Mouse (Mus musculus) retina, embryonic 14.5 days (tissue): ENCODE data around the gene Gpat2.

ENCODE experiments used
- DNase-seq: peaks from one replicate; pipeline ENCODE4 v3.0.0-alpha.2; 2015; ENCODE audit warnings: low spot score

Gene Gpat2

DNA sequence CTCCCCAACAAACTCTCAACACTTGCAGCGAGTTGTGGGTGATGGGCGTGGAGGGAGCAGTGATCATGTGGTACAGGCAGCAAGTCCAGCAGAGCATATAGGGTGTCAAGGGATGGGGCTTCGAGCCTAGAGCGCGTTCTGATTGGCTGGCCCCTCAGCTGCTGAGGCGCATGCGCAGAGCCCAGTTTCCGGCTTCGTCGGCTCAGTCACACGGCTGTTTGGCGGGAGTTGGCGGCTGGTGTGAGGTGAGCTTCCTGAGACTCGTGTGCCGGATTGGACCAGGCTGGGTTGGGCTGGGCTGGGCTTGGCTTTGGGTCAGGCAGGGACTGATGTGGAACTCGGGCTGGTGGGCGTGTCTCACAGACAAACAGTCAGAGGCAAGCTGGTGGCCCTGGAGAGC, at the start of gene Gpat2:
Gene Gpat2 (plus strand): TSS at position 223 of the 400 bp plus-strand sequence.
- DNase-seq, result no peak

DNA sequence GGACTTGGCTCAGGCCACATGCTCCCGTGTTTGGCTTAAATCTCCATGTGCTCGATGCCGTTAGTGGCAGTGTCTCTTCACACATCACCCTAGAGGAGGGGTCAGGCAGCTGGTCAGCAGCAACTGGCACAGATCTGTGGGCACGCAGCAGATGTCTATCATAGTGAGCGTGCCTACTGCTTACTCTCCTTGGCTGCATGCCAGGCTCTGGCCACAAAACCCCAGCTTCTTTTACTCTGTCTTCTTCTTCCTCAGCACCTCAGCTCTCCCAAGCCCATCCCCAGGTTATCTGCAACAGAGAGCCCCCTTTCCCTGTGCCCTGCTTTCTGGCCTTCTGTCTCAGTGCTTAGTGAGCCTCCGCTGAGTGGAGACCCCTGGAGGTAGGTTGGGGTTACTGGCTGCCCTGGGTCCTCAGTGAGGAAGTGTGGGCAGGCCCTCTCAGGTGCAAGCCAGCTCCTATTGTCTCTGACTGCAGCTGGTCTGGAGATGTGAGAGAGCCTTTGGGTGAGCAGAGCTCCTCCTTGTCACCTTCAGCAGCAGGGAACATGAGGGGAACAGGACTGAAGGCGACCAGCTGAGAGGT, 49.1 kb upstream of the Gpat2 start:
- DNase-seq, result peak; percentile 53

- no peak for DNase-seq
These were observed 48.5 kb upstream of the Gpat2 start for GRCm38 (mm10) chr2:127376423-127377051.

- DNase-seq, result peak; percentile 34
These were observed 46.9 kb upstream of the Gpat2 start for GRCm38 (mm10) chr2:127377942-127378610.

DNA sequence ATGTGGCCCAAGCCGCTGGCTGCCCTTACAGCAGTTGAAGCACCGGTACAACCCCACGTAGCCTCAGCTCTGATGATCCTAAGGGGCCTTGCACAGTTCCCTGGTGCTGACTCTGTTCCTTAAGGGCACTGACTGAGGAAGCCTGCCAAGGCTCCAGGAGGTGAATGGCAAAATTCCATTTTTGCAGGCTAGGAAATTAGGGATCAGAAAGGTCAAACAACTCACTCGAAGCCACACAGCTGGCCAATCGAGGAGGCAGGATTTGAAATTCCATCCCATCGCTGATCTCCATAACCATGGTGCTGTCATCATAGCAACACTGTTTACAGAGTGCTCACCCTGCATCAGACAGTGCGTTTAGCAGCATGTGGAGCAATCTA, 46.4 kb upstream of the Gpat2 start:
- DNase-seq, result no peak

DNA sequence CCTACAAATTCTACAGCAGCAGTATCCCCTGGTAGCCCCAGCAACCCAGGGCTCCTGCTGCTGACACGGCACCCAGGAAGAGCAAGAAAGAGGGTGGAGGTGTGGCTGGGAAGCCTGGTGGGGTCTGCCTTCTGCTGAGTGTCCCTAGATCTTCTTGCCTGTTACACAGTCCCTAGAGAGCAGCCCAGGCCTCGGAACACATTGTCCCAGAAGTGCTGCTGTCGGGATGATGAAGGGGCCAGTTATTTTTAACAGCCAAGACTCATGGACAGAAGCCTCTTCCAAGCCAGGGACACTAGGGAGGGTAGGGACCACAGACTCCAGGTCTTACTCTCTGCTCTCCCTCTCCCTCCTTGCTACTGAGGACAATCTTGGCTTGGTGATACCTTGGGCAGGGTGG, 45.7 kb upstream of the Gpat2 start:
- no peak for DNase-seq

DNA sequence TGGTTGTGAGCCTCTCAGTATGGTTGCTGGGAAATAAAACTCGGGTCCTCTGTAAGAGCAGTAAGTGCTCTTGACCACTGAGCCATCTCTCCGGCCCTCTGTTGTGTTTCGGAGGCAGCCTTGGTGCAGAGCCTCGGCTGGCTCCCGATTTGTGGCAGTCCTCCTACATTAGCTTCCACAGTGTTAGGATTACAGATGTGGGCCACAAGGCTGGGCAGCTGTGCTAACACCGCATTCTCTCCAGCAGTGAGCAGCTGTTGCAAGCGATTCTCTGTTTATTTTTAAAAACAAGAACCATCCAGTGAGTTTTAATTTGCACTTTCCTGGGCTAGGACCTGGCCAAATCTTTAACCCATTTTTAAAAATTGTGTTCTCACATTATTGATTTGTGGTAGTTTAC, 41.1 kb upstream of the Gpat2 start:
- no peak for DNase-seq

DNA sequence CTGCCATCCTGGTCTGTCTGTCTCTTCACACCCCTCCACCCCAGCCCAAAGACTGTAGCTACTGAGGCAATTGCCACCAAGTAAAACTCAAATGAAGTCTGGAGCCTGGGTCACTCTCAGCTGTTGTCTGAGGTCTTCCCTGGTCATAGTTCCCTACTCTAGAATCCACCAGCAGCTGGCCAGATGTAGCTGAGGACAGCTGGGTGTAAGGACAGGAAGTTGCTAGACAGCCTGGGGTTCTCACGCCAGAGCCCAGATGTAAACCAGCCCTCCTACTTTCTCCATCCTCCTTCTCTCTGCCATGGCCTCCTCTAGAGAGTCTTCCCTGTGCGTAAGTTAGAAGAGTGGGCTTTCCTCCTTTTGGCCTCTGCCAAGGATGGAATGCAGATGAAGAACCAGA, 37.5 kb upstream of the Gpat2 start:
- no peak for DNase-seq

DNA sequence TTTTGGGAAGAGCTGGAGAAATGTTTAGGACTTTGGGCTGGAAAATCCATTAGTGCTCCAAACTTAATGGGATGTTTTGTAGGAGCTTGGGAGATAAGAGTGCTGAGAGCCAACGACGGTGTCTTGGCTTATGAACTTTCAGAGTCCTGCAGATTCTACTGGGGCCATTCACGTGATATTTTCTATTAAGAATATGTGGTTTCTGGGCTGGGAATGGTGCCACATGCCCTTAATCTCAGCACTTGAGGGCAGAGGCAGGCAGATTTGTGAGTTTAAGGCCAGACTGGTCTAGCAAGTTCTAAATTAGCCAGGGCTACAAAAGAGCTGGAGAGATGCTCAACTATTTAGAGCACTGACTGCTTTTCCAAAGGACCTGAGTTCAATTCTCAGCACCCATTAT, 34.6 kb upstream of the Gpat2 start:
- DNase-seq, result no peak

GRCm38 (mm10) chr2:127390846-127391245, 34.2 kb upstream of the Gpat2 start:
- DNase-seq, result no peak

- no peak for DNase-seq
These were observed 33.7 kb upstream of the Gpat2 start for GRCm38 (mm10) chr2:127391323-127391722.

DNA sequence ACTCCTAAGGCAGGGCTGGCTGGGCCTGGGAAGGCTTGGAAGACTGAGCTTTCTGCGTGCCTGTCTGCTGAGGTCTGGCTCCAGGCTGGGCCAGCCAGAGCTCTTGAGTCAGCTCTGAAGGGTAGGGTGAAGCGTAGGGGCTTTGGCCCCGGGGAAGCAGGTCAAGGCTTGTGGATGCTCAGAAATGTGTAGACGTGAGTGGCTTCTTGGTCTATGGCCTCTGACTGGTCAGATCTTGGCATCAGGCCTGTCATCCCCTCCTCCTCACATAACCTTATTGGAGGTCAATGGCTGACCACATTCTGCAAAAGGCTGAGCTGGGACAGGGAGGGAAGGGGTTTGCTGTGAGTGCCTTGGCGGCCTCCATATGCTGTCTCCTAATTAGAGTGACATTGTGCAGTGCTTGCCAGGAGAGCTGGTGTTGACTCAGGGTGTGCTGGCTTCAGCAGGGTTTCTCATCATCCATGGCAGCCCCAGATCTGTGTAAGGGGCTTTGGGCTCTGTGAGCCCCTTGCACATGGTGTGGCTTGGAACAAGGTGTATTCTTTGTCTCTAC, 30.3 kb upstream of the Gpat2 start:
- no peak for DNase-seq

DNA sequence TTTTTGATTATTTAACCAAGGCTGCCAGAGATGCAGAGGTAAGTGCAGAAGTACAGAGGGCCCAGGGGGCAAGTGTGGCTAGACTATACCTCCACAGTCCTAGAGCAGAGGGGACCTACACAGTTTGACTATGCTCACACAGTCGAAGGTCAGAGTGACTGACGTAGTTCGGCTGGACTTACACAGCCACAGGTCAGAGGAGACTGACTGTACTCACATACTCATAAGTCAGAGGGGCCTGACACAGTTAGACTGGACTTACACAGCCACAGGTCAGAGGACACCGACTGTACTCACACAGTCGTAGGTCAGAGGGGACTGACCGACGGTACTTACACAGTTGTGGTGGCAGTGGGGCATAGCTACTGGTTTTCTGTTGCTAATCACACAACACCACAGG, 26.3 kb upstream of the Gpat2 start:
- DNase-seq, result no peak

DNA sequence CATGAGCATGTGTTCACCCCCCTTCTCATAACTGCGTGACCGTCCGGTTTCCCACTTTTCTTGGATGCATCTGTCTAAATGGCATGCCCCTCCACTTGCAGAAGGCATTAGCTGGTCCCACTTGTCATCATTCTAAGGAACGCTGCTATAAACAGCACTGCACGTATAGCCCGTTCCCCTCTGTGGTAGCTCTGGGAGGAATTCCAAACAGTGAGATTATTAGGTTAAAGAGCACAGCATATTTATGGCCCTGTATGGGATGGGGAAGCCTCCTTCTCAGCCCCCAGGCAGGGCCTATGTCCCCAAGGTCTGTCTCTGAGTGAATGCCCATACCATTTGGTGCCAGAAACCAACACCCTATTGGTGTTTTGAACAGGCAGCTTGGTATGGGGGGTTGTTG, 13.9 kb upstream of the Gpat2 start:
- no peak for DNase-seq

DNA sequence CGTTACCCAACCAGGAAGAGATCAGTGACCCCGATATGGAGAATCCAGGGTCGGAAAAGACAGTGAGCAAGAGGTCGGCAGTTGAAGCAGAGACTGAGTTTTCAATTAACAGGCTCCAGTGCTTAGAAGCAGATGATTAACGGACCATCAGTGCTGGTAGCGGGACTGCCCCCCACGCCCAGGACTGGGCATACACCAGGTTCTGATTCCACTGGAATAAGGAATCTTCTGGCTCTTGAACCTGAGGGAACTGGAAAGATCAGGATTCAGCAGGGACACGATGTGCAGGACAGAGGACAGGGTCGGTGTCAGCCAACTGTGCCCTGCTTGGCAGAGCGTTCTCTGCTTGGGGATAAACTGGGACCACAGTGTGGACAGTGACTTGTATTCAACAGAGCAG, 9.2 kb upstream of the Gpat2 start:
- DNase-seq, result no peak

- DNase-seq, result no peak
These were observed 8.3 kb upstream of the Gpat2 start for GRCm38 (mm10) chr2:127416706-127417105.

DNA sequence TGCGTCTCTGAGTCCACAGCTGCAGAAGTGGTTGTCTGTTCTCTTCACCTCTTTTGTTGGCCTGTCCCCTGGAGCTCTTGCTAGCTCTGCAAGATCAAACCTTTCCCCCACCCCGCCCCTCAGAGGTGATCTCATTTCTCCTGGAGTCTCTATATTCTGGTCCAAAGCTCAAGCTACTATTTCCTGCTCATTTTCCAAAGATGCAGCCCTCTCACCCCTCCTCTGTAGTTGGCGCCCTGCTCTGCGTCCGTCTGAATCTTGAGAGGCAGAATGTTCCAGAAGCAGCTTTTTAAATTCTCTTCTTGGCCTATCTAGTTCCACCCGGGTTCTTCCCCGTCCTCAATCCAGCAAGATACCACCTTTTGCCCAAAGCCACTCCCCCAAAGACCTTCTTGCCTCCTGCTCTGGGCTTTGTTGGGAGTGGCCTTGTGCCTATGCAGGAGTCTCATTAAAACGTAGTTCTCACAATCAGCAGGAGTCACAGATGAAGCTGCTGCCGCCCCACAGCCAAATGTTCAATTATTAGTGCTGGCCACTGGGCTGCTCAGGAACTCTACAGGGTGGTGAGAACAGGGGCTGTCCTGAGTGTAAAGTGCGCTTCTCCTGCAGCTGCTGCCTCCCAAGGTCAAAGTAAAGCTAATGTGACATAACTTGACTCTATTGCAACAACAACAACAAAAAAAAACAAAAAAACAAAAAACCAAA, 6.6 kb upstream of the Gpat2 start:
- no peak for DNase-seq

DNA sequence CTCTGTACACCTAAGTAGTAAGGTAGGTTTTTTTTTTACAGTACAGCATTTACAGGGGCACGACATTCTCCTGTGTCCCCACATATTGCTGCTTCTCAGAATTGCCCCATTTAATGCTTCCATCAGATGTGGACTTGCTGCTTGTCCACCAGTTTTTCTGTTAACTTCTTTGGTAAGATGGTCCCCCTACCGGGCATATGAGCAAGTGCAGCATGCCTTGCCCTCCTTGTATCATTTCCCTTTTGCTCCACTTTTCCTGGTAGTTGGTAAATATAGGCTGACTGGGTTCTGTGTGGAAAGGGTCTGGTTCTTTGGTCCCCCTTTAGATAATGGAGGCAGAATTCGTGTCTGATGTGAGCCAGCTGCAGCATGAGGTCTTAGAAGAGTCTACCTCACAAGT, 5.2 kb downstream of the Gpat2 start:
- DNase-seq, result peak; percentile 72

- DNase-seq, result no peak
These were observed 8.7 kb downstream of the Gpat2 start for GRCm38 (mm10) chr2:127433487-127434295.

- DNase-seq, result peak; percentile 55
These were observed 10.1 kb downstream of the Gpat2 start for GRCm38 (mm10) chr2:127435135-127435534.

DNA sequence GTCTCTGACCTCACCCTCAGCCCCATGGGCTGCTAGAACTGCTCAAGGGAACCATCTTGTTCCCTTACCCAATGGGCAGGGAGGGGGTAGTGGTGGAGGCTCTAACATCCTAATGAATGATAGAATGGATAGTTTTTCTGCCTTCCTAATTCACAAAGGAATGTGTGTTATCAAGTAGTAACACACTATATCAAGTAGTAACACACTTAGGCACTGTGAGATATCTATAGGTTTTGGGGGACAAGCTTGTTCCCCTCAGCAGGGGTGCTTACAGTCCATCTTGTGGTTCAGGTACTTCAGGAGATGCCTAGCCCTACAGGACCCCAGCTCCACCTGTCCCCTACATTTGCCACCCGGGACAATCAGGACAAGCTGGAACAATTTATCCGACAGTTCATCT, 10.6 kb downstream of the Gpat2 start:
- no peak for DNase-seq

DNA sequence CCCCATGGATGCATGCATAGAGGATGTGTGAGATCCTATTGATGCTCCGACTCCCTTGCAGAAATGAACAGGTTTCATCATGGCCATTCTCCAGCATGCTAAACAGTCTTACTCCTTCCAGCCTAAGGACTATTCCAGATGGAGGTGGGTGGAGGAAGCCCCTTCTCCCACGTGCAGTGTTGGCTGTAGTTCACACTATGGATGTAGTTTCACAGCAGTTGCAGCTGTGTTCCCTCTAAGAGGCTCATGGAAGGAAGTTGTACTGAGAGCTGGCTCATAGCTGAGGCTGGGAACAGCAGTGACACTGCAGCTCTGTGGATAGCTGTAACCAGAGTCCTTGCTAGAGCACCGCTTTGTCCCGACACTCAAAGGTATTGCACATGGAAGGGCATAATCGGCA, 12.7 kb downstream of the Gpat2 start:
- no peak for DNase-seq
